Mouse (Mus musculus) kidney, embryonic 14.5 days (tissue): ENCODE data around the gene Phox2b. TPM values are rescaled to one million over a fixed set of nuclear protein-coding genes. Genes with fewer than 3 reads are reported as not detected.
A peak's percentile ranks its signal among the peaks of the same experiment; 100 is the strongest.

Source experiments
- ATAC-seq: fragments of 200-750 bp; cut with Nextera tagmentation; 2 replicates; pipeline ENCODE4 v1.8.0; 2017; ENCODE audit warnings: moderate number of reproducible peaks, mild to moderate bottlenecking, moderate TSS enrichment, moderate library complexity; ENCODE audit not compliant: low FRiP score, low TSS enrichment
- H3K27ac ChIP-seq: fragments of 300-500 bp; sonication (generic); 2 replicates; pipeline ENCODE4 v1.5.1; 2014; ENCODE audit warnings: low read depth, mild to moderate bottlenecking, low read length, moderate library complexity, mixed read lengths
- H3K27me3 ChIP-seq: fragments of 300-500 bp; sonication (generic); 2 replicates; pipeline ENCODE4 v1.6.1; 2014; ENCODE audit warnings: mild to moderate bottlenecking, low read length; ENCODE audit not compliant: control insufficient read depth, insufficient read depth
- H3K36me3 ChIP-seq: fragments of 300-500 bp; sonication (generic); 2 replicates; pipeline ENCODE4 v1.6.1; 2014; ENCODE audit warnings: low read length, mixed read lengths; ENCODE audit not compliant: control insufficient read depth, insufficient read depth
- H3K4me1 ChIP-seq: fragments of 300-500 bp; sonication (generic); 2 replicates; pipeline ENCODE4 v1.6.1; 2014; ENCODE audit warnings: low read length, mixed read lengths; ENCODE audit not compliant: control insufficient read depth, insufficient read depth
- H3K4me2 ChIP-seq: fragments of 300-500 bp; sonication (generic); replicated peaks from 2 replicates; pipeline ENCODE4 v1.6.1; 2014; ENCODE audit warnings: low read depth, mild to moderate bottlenecking, low read length
- H3K4me3 ChIP-seq: fragments of 300-500 bp; sonication (generic); 2 replicates; pipeline ENCODE4 v1.5.1; 2014; ENCODE audit warnings: mild to moderate bottlenecking, low read length
- H3K9ac ChIP-seq: fragments of 300-500 bp; sonication (generic); 2 replicates; pipeline ENCODE4 v1.6.1; 2014; ENCODE audit warnings: low read depth, mild to moderate bottlenecking, low read length, moderate library complexity
- H3K9me3 ChIP-seq: fragments of 300-500 bp; sonication (generic); 2 replicates; pipeline ENCODE4 v1.6.1; 2016; ENCODE audit warnings: low read length; ENCODE audit not compliant: control insufficient read depth
- WGBS: fragments of 180-500 bp; shearing (Covaris S2); extraction: QIAGEN DNeasy Blood & Tissue Kit; methylation state at CpG from one replicate; pipeline ENCODE4 v1.1.7; 2014; 5-methylcytosine and 5-hydroxymethylcytosine counted together
- polyA plus RNA-seq: library from polyadenylated mRNA; unstranded; fragments of >200 nt; fragmentation: Nextera tagmentation; extraction: Ambion mirVana; gene quantifications from 2 replicates; pipeline ENCODE4 v1.2.1, GENCODE M21; 2014

The Phox2b gene
- polyA plus RNA-seq, 1 experiment from 2014 or later, result not detected

GRCm38 (mm10) chr5:67095651-67096377 lies 3.3 kb downstream of the Phox2b start:
- Histone ChIP-seq H3K4me3 (peak overlapping the region; percentile 35), H3K9ac (0 out of 2 replicates have a peak overlapping the region, but pooled peaks have one; percentile 18), H3K4me1 (peaks cover 5% of the 10 kb centered on the region; the same call in 1 of the 2 replicates), H3K27me3 (peaks cover 89% of the 10 kb centered on the region), H3K27ac (no peak overlapping the region), H3K36me3 (no peaks in the 10 kb centered on the region), H3K4me2 (peak overlapping the region; percentile 40), H3K9me3 (no peaks in the 10 kb centered on the region)
- under 1% methylated on average over 47 of the region's 47 CpGs for WGBS
- ATAC-seq, result peak; percentile 39; the same call in 1 of the 2 replicates

GRCm38 (mm10) chr5:67095153-67095552 lies 3.9 kb downstream of the Phox2b start:
- Histone ChIP-seq H3K4me3 (no peak overlapping the region; the same call in 1 of the 2 replicates), H3K9me3 (no peaks in the 10 kb centered on the region), H3K27me3 (peaks cover 89% of the 10 kb centered on the region), H3K36me3 (no peaks in the 10 kb centered on the region), H3K4me1 (peaks cover 5% of the 10 kb centered on the region; the same call in 1 of the 2 replicates), H3K4me2 (no peak overlapping the region), H3K27ac (no peak overlapping the region), H3K9ac (no peak overlapping the region)
- WGBS, result under 1% methylated on average over 15 of the region's 15 CpGs
- 0 out of 2 replicates have a peak, but pooled peaks have one; percentile 34 for ATAC-seq

DNA sequence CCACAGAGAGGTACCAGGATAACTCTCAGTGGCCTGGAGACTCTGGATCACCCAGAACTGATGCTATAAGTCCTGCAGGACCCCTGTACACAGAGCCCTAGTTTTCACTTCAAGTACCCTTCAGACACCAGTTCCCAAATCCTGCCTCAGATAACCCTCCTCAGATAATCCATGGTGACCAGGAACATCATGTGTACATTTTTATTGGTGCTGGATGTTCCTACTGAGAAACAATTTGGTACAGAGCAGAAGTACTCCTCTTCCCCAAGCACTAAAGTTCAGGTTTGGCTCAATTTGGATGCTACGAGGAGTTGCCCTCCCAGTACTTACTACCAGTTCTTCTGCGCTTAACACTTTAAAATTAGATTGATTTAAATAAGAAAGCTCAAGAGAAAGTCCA lies 5.1 kb downstream of the Phox2b start:
- Histone ChIP-seq H3K27me3 (peaks cover 87% of the 10 kb centered on the region), H3K27ac (no peak overlapping the region), H3K9ac (no peak overlapping the region), H3K4me1 (peaks cover 5% of the 10 kb centered on the region; the same call in 1 of the 2 replicates), H3K4me3 (no peak overlapping the region), H3K4me2 (no peak overlapping the region), H3K36me3 (no peaks in the 10 kb centered on the region), H3K9me3 (no peaks in the 10 kb centered on the region)
- WGBS, result 10% methylated on average over 2 of the region's 2 CpGs
- ATAC-seq, result no peak

- Histone ChIP-seq H3K27me3 (peaks cover 71% of the 10 kb centered on the region), H3K4me2 (no peak overlapping the region), H3K4me3 (no peak overlapping the region), H3K9ac (no peak overlapping the region), H3K4me1 (peaks cover 5% of the 10 kb centered on the region; the same call in 1 of the 2 replicates), H3K9me3 (no peaks in the 10 kb centered on the region), H3K36me3 (no peaks in the 10 kb centered on the region), H3K27ac (no peak overlapping the region)
- no peak for ATAC-seq
- 21% methylated on average over 4 of the region's 4 CpGs for WGBS
Measured at GRCm38 (mm10) chr5:67091766-67092165, 7.3 kb downstream of the Phox2b start.

GRCm38 (mm10) chr5:67090856-67091255 lies 8.2 kb downstream of the Phox2b start:
- Histone ChIP-seq H3K4me1 (no peaks in the 10 kb centered on the region), H3K4me2 (no peak overlapping the region), H3K9me3 (no peaks in the 10 kb centered on the region), H3K27ac (no peak overlapping the region), H3K27me3 (peaks cover 65% of the 10 kb centered on the region), H3K9ac (no peak overlapping the region), H3K36me3 (no peaks in the 10 kb centered on the region), H3K4me3 (no peak overlapping the region)
- WGBS, result 63% methylated on average over 5 of the region's 5 CpGs
- no peak for ATAC-seq

DNA sequence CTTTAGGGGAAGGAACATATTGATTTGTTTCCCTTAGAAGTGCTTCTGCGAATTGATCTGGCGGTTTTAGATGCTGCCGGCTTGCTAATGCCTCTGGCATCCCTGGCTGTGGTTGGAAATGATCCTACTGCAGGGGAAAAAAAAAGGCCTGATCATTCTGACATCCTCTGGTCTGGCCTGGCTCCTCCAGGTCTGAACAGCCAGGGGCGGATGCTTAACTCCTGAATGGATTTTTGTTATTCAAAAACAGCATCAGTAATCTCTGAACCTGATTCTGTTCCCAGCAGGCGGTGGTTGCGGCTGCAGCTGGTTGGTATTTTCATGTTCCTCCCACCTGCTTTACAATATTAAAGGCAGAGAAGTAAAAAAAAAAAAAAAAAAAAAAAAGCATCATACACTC lies 16.0 kb downstream of the Phox2b start:
- ATAC-seq, result no peak
- WGBS, result 39% methylated on average over 6 of the region's 6 CpGs
- no peak overlapping the region for H3K4me2 ChIP-seq
- H3K4me3 ChIP-seq, result no peak overlapping the region
- no peaks in the 10 kb centered on the region for H3K4me1 ChIP-seq
- H3K27me3 ChIP-seq, result peaks cover 20% of the 10 kb centered on the region; the same call in 1 of the 2 replicates
- H3K27ac ChIP-seq, result no peak overlapping the region
- no peak overlapping the region for H3K9ac ChIP-seq
- H3K36me3 ChIP-seq, result no peaks in the 10 kb centered on the region
- H3K9me3 ChIP-seq, result peaks cover 5% of the 10 kb centered on the region; the same call in 1 of the 2 replicates

DNA sequence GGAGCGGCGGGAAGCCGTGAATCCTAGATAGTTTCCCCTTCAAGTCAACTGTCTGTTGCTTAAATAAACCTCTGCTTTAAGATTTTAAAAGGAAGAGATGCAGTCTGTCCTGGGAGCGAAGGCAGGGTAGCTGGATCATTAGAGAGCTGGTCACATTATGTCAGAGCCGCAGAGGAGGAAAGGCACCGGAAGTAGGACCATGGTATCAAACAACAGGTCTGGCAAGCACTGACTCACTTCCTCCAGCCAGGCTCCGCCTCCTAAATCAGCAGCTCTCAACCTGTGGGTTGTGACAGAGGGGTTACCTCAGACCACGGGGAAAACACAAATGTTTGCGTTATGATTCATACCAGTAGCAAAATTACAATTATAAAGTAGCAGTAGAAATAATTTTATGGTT lies 35.5 kb downstream of the Phox2b start:
- Histone ChIP-seq H3K36me3 (no peaks in the 10 kb centered on the region), H3K4me2 (no peak overlapping the region), H3K27ac (no peak overlapping the region), H3K9ac (no peak overlapping the region), H3K27me3 (no peaks in the 10 kb centered on the region), H3K4me1 (no peaks in the 10 kb centered on the region), H3K9me3 (no peaks in the 10 kb centered on the region), H3K4me3 (no peak overlapping the region)
- no peak for ATAC-seq
- 82% methylated on average over 9 of the region's 9 CpGs for WGBS

GRCm38 (mm10) chr5:67060519-67060918 lies 38.6 kb downstream of the Phox2b start:
- Histone ChIP-seq H3K27ac (no peak overlapping the region), H3K36me3 (no peaks in the 10 kb centered on the region), H3K4me3 (no peak overlapping the region), H3K9ac (no peak overlapping the region), H3K4me1 (no peaks in the 10 kb centered on the region), H3K9me3 (no peaks in the 10 kb centered on the region), H3K4me2 (no peak overlapping the region), H3K27me3 (no peaks in the 10 kb centered on the region)
- ATAC-seq, result no peak
- WGBS, result 54% methylated on average over 3 of the region's 4 CpGs

DNA sequence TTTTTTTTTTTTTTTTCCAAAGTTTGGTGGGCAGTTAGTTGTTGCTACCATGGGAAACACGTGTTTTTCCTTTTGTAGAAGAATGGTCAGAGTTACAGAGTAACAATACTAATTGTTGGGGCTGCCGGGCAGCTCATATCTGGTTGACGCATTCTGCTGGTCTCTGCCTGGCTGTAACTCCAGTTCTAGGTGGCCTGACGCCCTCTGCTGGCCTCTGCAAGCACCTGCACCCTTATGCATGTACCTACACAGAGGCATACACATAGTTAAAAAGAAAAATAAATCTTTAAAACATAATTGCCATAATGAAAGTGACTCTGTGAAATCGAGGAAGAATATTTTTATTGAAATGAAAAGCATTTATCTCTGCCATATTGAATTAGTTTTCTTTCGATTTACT lies 41.3 kb downstream of the Phox2b start:
- no peaks in the 10 kb centered on the region for H3K4me1 ChIP-seq
- no peaks in the 10 kb centered on the region for H3K9me3 ChIP-seq
- no peak overlapping the region for H3K4me3 ChIP-seq
- ATAC-seq, result no peak
- no peaks in the 10 kb centered on the region for H3K36me3 ChIP-seq
- H3K27ac ChIP-seq, result no peak overlapping the region
- WGBS, result 90% methylated on average over 6 of the region's 6 CpGs
- no peak overlapping the region for H3K4me2 ChIP-seq
- no peak overlapping the region for H3K9ac ChIP-seq
- no peaks in the 10 kb centered on the region for H3K27me3 ChIP-seq
